ENCODE assay signal across 30 mouse cellular contexts in genomic region chr5:51289191-51289590, GRCm38 (mm10).
"Had no signal": no experiment of that assay in that cellular context is flagged by ENCODE, and none has a peak within 500 bp of the region (broad histone marks: within the 10 kb centered on the region; RNA-seq: fewer than 3 reads in every experiment).

No protein-coding gene starts in this region.

- H3K36me3 ChIP-seq: limb, embryonic 10.5 days; limb, embryonic 12.5 days; limb, embryonic 13.5 days; limb, embryonic 15.5 days; liver, embryonic 13.5 days; liver, embryonic 15.5 days; lung, embryonic 15.5 days; midbrain, embryonic 10.5 days; midbrain, embryonic 12.5 days; midbrain, embryonic 13.5 days; midbrain, embryonic 15.5 days; neural tube, embryonic 12.5 days had no signal

- H3K4me2 ChIP-seq: limb, embryonic 12.5 days; limb, embryonic 13.5 days; limb, embryonic 15.5 days; liver, embryonic 13.5 days; liver, embryonic 15.5 days; lung, embryonic 14.5 days; lung, embryonic 15.5 days; midbrain, embryonic 11.5 days; midbrain, embryonic 12.5 days; midbrain, embryonic 13.5 days; midbrain, embryonic 15.5 days; neural tube, embryonic 12.5 days had no signal

- H3K4me3 ChIP-seq: left cerebral cortex, adult 2 months; limb, embryonic 10.5 days; limb, embryonic 12.5 days; limb, embryonic 13.5 days; limb, embryonic 15.5 days; liver, embryonic 13.5 days; liver, embryonic 15.5 days; lung, embryonic 15.5 days; megakaryocyte, embryonic 14.5 days; midbrain, embryonic 10.5 days; midbrain, embryonic 12.5 days; midbrain, embryonic 13.5 days; midbrain, embryonic 15.5 days; myocyte; neural tube, embryonic 12.5 days had no signal

- ATAC-seq: lung, postnatal 0 days; midbrain, embryonic 13.5 days; midbrain, embryonic 15.5 days; midbrain, embryonic 16.5 days had no signal

- H3K27me3 ChIP-seq: limb, embryonic 12.5 days; limb, embryonic 13.5 days; limb, embryonic 15.5 days; liver, embryonic 13.5 days; liver, embryonic 15.5 days; lung, embryonic 15.5 days; megakaryocyte, embryonic 14.5 days; midbrain, embryonic 12.5 days; midbrain, embryonic 13.5 days; midbrain, embryonic 15.5 days; neural tube, embryonic 12.5 days had no signal

- H3K27ac ChIP-seq: left cerebral cortex, adult 2 months; limb, embryonic 10.5 days; limb, embryonic 12.5 days; limb, embryonic 13.5 days; limb, embryonic 15.5 days; liver, embryonic 13.5 days; liver, embryonic 14.5 days; liver, embryonic 15.5 days; lung, embryonic 15.5 days; macrophage; midbrain, embryonic 10.5 days; midbrain, embryonic 12.5 days; midbrain, embryonic 13.5 days; midbrain, embryonic 15.5 days; neural tube, embryonic 12.5 days had no signal

- H3K4me1 ChIP-seq: limb, embryonic 10.5 days; limb, embryonic 12.5 days; limb, embryonic 13.5 days; limb, embryonic 15.5 days; liver, embryonic 13.5 days; liver, embryonic 15.5 days; lung, embryonic 15.5 days; megakaryocyte, embryonic 14.5 days; midbrain, embryonic 10.5 days; midbrain, embryonic 12.5 days; midbrain, embryonic 13.5 days; midbrain, embryonic 15.5 days; neural tube, embryonic 12.5 days had no signal

- DNase-seq: left cerebral cortex, postnatal 4 days; liver; liver, embryonic 13.5 days; lung, adult 18-20 months; lung, adult 2 months; lung, embryonic 14.5 days; lung, postnatal 10 days; lung, postnatal 14 days; lung, postnatal 36 days; lung, postnatal 4 days; midbrain, embryonic 14.5 days had no signal

- H3K9me3 ChIP-seq: limb, embryonic 10.5 days; limb, embryonic 12.5 days; limb, embryonic 13.5 days; limb, embryonic 15.5 days; liver, embryonic 13.5 days; liver, embryonic 15.5 days; lung, embryonic 15.5 days; megakaryocyte, embryonic 14.5 days; midbrain, embryonic 10.5 days; midbrain, embryonic 12.5 days; midbrain, embryonic 13.5 days; midbrain, embryonic 15.5 days; neural tube, embryonic 12.5 days had no signal

- H3K9ac ChIP-seq: limb, embryonic 12.5 days; limb, embryonic 13.5 days; limb, embryonic 15.5 days; liver, embryonic 13.5 days; liver, embryonic 14.5 days; liver, embryonic 15.5 days; lung, embryonic 14.5 days; lung, embryonic 15.5 days; midbrain, embryonic 12.5 days; midbrain, embryonic 13.5 days; midbrain, embryonic 15.5 days; neural tube, embryonic 12.5 days had no signal
